ENCODE assay signal across 38 mouse cellular contexts in the genomic region with DNA sequence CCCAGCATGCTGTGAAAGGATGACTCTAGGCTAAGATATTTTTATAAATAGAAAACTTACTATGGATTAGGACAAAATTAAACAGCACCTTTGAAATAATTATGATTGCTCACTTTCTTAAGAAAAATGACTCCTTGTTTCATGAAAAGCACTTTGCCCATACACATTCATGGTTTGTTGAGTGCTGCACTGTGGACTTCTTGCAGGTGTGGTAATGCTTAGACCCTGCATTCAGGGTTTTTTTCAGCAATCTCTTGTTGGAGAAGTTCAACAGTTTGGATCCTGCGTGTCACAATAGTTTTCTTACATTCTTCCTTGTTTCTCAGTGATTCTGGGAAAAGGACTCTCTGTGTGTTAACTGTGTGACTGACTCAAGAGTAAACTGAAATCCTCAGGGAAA. TPM values are rescaled to one million over a fixed set of nuclear protein-coding genes. Genes with fewer than 3 reads are reported as not detected.
"Had no signal": no experiment of that assay in that cellular context is flagged by ENCODE, and none has a peak within 500 bp of the region (broad histone marks: within the 10 kb centered on the region; RNA-seq: fewer than 3 reads in every experiment).

No protein-coding gene starts in this region.

RNA-seq across cellular contexts. Expression of a gene that starts 4.7 kb away (rescaled TPM):
- total RNA-seq: hematopoietic stem cell, adult 5-6 weeks; hindbrain, postnatal 0 days; layer of hippocampus, adult 2 months had no signal
- polyA plus RNA-seq: heart, embryonic 11.5 days; heart, embryonic 12.5 days; heart, embryonic 13.5 days; heart, embryonic 14.5 days; heart, embryonic 15.5 days; heart, postnatal 0 days; hindbrain, embryonic 11.5 days; hindbrain, embryonic 13.5 days; hindbrain, embryonic 14.5 days; hindbrain, embryonic 16.5 days; hindbrain, postnatal 0 days; intestine, embryonic 14.5 days; intestine, embryonic 15.5 days; intestine, embryonic 16.5 days; intestine, postnatal 0 days; kidney, embryonic 14.5 days; kidney, embryonic 16.5 days; kidney, postnatal 0 days; large intestine, adult 2 months had no signal

RNA-seq across cellular contexts. Expression of a gene that starts 54.6 kb away (rescaled TPM):
- total RNA-seq: heart, postnatal 10 days; heart, postnatal 25 days; heart, postnatal 36 days; heart, postnatal 4 days; hematopoietic stem cell, adult 5-6 weeks; hindbrain, postnatal 0 days; layer of hippocampus, adult 18-20 months; layer of hippocampus, adult 2 months; layer of hippocampus, adult 8-10 months; layer of hippocampus, postnatal 10 days; layer of hippocampus, postnatal 14 days; layer of hippocampus, postnatal 25 days; layer of hippocampus, postnatal 36 days; left cerebral cortex, adult 18-20 months; left cerebral cortex, adult 2 months; left cerebral cortex, adult 8-10 months had no signal
- polyA plus RNA-seq: heart, embryonic 11.5 days; heart, embryonic 12.5 days; heart, embryonic 13.5 days; heart, embryonic 14.5 days; heart, embryonic 15.5 days; heart, embryonic 16.5 days; heart, postnatal 0 days; hindbrain, embryonic 10.5 days; hindbrain, embryonic 11.5 days; hindbrain, embryonic 12.5 days; intestine, embryonic 14.5 days; intestine, embryonic 15.5 days; intestine, embryonic 16.5 days; intestine, postnatal 0 days; kidney, adult 2 months; kidney, embryonic 14.5 days; kidney, postnatal 0 days; large intestine, adult 2 months had no signal
